Mouse (Mus musculus): Measurements from ENCODE around the gene Nkg7. TPM values are rescaled to one million over a fixed set of nuclear protein-coding genes. Genes with fewer than 3 reads are reported as not detected.

Nkg7 gene
- polyA plus RNA-seq (2015; fragmentation: Nextera tagmentation; extraction: Ambion mirVana), result 12.6 and 16.2 TPM in 2 replicates

GRCm38 (mm10) chr7:43436341-43437255, at the start of gene Nkg7:
Nkg7 (plus strand) TSS chr7:43437073.
- ATAC-seq (no peak), DNase-seq (no peak)
- Histone ChIP-seq H3K4me3 (ENCODE audit: low read depth, low read length) (no peak within 1 kb of the TSS), H3K9ac (replicated peaks) (no peak within 1 kb of the TSS), H3K4me2 (ENCODE audit: low read depth, low read length) (no peak within 1 kb of the TSS), H3K27ac (ENCODE audit: low read depth) (no peak within 1 kb of the TSS), H3K4me1 (ENCODE audit: insufficient read depth) (peaks cover 20% of the 10 kb centered on the region), H3K9me3 (ENCODE audit: low read length) (no peaks in the 10 kb centered on the region; the same call in 1 of the 2 replicates), H3K36me3 (replicated peaks; ENCODE audit: insufficient read depth, low read length) (no peaks in the 10 kb centered on the region), H3K27me3 (ENCODE audit: insufficient read depth, low read length) (no peaks in the 10 kb centered on the region)
- TF ChIP-seq EP300 (IDR thresholded peaks at IDR 0.05; ENCODE audit: low read depth) (no peak), CTCF (IDR thresholded peaks at IDR 0.05; ENCODE audit: low read depth) (no peak)
- WGBS (ENCODE audit: insufficient replicate concordance), result 49% methylated on average over 10 of the region's 10 CpGs

GRCm38 (mm10) chr7:43392349-43393121, 44.3 kb upstream of the Nkg7 start:
- DNase-seq (no peak), ATAC-seq (peak; percentile 78)
- H3K27me3 ChIP-seq (ENCODE audit: insufficient read depth, low read length), result no peaks in the 10 kb centered on the region
- no peak overlapping the region for H3K4me3 ChIP-seq (ENCODE audit: low read depth, low read length)
- no peak for TF ChIP-seq CTCF (IDR thresholded peaks at IDR 0.05; ENCODE audit: low read depth)
- TF ChIP-seq EP300 (IDR thresholded peaks at IDR 0.05; ENCODE audit: low read depth), result no peak
- H3K36me3 ChIP-seq (replicated peaks; ENCODE audit: insufficient read depth, low read length), result no peaks in the 10 kb centered on the region
- H3K4me2 ChIP-seq (ENCODE audit: low read depth, low read length), result no peak overlapping the region
- no peaks in the 10 kb centered on the region for H3K4me1 ChIP-seq (ENCODE audit: insufficient read depth)
- H3K27ac ChIP-seq (ENCODE audit: low read depth), result peak overlapping the region; percentile 32; the same call in 1 of the 2 replicates
- H3K9ac ChIP-seq (replicated peaks), result no peak overlapping the region
- H3K9me3 ChIP-seq (ENCODE audit: low read length), result no peaks in the 10 kb centered on the region
- WGBS (ENCODE audit: insufficient replicate concordance), result 40% methylated on average over 8 of the region's 8 CpGs

DNA sequence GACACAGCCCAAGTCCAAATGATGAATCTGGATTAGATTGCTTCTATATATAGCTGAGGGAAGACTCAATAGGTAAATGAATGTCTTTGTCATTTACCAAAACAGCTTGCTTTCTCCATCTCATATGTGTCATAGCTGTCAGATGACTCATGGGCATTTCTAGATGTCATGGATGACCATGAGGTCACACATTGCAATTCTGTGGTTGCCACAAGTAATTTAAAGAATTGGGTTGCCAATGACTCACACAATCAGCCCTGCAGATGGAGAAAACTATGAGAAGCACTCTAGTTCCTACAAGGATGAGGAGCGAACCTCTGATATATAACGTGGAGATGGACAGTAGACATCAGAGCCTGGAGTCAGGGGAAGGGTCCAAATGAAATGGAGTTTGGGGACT, 37.4 kb upstream of the Nkg7 start:
- no peaks in the 10 kb centered on the region for H3K36me3 ChIP-seq (replicated peaks; ENCODE audit: insufficient read depth, low read length)
- H3K9ac ChIP-seq (replicated peaks), result no peak overlapping the region
- H3K4me3 ChIP-seq (ENCODE audit: low read depth, low read length), result no peak overlapping the region
- no peaks in the 10 kb centered on the region for H3K4me1 ChIP-seq (ENCODE audit: insufficient read depth)
- no peaks in the 10 kb centered on the region for H3K9me3 ChIP-seq (ENCODE audit: low read length)
- no peaks in the 10 kb centered on the region for H3K27me3 ChIP-seq (ENCODE audit: insufficient read depth, low read length)
- WGBS (ENCODE audit: insufficient replicate concordance), result 72% methylated on average over 2 of the region's 2 CpGs
- H3K4me2 ChIP-seq (ENCODE audit: low read depth, low read length), result no peak overlapping the region
- H3K27ac ChIP-seq (ENCODE audit: low read depth), result no peak overlapping the region
- TF ChIP-seq EP300 (IDR thresholded peaks at IDR 0.05; ENCODE audit: low read depth) (no peak), CTCF (IDR thresholded peaks at IDR 0.05; ENCODE audit: low read depth) (no peak)
- DNase-seq (no peak), ATAC-seq (no peak)

DNA sequence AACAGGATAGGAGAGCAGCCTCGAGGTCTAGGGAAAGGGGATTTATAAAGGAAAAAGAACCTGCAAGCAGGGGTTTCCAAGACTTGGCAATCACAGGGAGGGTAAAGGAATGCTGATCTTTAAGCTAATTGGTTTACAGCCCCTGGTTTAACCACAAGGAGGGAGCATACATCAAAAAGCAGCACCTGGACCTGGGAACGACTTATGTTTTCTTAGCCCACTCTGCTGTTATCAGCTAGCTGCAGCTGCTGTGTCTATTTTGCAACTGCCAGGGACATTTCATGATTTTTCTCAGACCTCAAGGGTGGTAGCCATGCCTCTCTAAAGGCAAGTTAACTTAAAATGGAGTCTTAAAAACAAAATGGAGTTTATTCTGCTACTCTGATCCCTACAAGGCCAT, 34.2 kb upstream of the Nkg7 start:
- Histone ChIP-seq H3K4me2 (ENCODE audit: low read depth, low read length) (no peak overlapping the region), H3K4me1 (ENCODE audit: insufficient read depth) (no peaks in the 10 kb centered on the region), H3K27me3 (ENCODE audit: insufficient read depth, low read length) (no peaks in the 10 kb centered on the region), H3K9me3 (ENCODE audit: low read length) (no peaks in the 10 kb centered on the region), H3K36me3 (replicated peaks; ENCODE audit: insufficient read depth, low read length) (no peaks in the 10 kb centered on the region), H3K9ac (replicated peaks) (no peak overlapping the region), H3K27ac (ENCODE audit: low read depth) (no peak overlapping the region), H3K4me3 (ENCODE audit: low read depth, low read length) (no peak overlapping the region)
- ATAC-seq (no peak), DNase-seq (no peak)
- TF ChIP-seq EP300 (IDR thresholded peaks at IDR 0.05; ENCODE audit: low read depth) (no peak), CTCF (IDR thresholded peaks at IDR 0.05; ENCODE audit: low read depth) (no peak)
- WGBS (ENCODE audit: insufficient replicate concordance), result 18% methylated on average over 2 of the region's 2 CpGs

GRCm38 (mm10) chr7:43407573-43407972, 29.3 kb upstream of the Nkg7 start:
- no peak for ATAC-seq
- Histone ChIP-seq H3K9me3 (ENCODE audit: low read length) (no peaks in the 10 kb centered on the region), H3K4me1 (ENCODE audit: insufficient read depth) (no peaks in the 10 kb centered on the region), H3K27ac (ENCODE audit: low read depth) (peak overlapping the region; percentile 55; the same call in 1 of the 2 replicates), H3K4me2 (ENCODE audit: low read depth, low read length) (no peak overlapping the region), H3K9ac (replicated peaks) (no peak overlapping the region), H3K4me3 (ENCODE audit: low read depth, low read length) (no peak overlapping the region), H3K36me3 (replicated peaks; ENCODE audit: insufficient read depth, low read length) (no peaks in the 10 kb centered on the region), H3K27me3 (ENCODE audit: insufficient read depth, low read length) (no peaks in the 10 kb centered on the region)
- no peak for DNase-seq
- TF ChIP-seq EP300 (IDR thresholded peaks at IDR 0.05; ENCODE audit: low read depth) (no peak), CTCF (IDR thresholded peaks at IDR 0.05; ENCODE audit: low read depth) (no peak)
- 55% methylated on average over 3 of the region's 3 CpGs for WGBS (ENCODE audit: insufficient replicate concordance)

DNA sequence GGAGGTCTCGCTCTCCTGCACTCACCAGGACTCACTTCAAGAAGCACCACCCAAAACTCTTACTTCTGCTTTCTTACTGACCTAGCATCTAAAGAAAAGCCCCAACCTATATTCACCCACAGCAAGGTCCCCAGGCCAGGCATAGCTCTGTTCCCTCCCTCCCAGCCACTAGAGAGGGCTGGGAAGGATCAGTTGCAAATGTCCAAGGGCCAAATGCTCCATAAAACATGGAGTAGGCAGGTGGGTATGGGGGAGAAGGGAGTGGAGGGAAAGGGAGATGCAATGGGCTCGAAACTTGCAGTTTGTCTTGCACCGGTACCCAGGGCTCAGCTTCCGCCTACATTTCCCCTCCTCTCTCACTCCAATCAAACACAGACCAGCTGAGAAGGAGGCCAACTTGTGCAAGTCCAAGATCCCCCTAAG, 28.7 kb upstream of the Nkg7 start, which contains the start of gene Siglecg:
Gene Siglecg (plus strand): TSS at position 74 of the 423 bp plus-strand sequence.
- H3K36me3 ChIP-seq (replicated peaks; ENCODE audit: insufficient read depth, low read length), result no peaks in the 10 kb centered on the region
- peak within 1 kb of the TSS; percentile 55 for H3K27ac ChIP-seq (ENCODE audit: low read depth)
- H3K4me3 ChIP-seq (ENCODE audit: low read depth, low read length), result peak within 1 kb of the TSS; percentile 24; the same call in 1 of the 2 replicates
- H3K4me1 ChIP-seq (ENCODE audit: insufficient read depth), result no peaks in the 10 kb centered on the region
- 43% methylated on average over 3 of the region's 4 CpGs for WGBS (ENCODE audit: insufficient replicate concordance)
- peak within 1 kb of the TSS; percentile 47 for H3K4me2 ChIP-seq (ENCODE audit: low read depth, low read length)
- no peak for DNase-seq
- H3K9me3 ChIP-seq (ENCODE audit: low read length), result no peaks in the 10 kb centered on the region
- no peak within 1 kb of the TSS for H3K9ac ChIP-seq (replicated peaks)
- no peaks in the 10 kb centered on the region for H3K27me3 ChIP-seq (ENCODE audit: insufficient read depth, low read length)
- peak; percentile 44; the same call in 1 of the 2 replicates for ATAC-seq
- TF ChIP-seq EP300 (IDR thresholded peaks at IDR 0.05; ENCODE audit: low read depth) (no peak), CTCF (IDR thresholded peaks at IDR 0.05; ENCODE audit: low read depth) (no peak)
